Mouse (Mus musculus): Measurements from ENCODE around the gene Eif3a. TPM values are rescaled to one million over a fixed set of nuclear protein-coding genes. Genes with fewer than 3 reads are reported as not detected.
A peak's percentile ranks its signal among the peaks of the same experiment; 100 is the strongest.

Gene Eif3a
- polyA plus RNA-seq, 1 experiment, result 18.3 TPM

DNA sequence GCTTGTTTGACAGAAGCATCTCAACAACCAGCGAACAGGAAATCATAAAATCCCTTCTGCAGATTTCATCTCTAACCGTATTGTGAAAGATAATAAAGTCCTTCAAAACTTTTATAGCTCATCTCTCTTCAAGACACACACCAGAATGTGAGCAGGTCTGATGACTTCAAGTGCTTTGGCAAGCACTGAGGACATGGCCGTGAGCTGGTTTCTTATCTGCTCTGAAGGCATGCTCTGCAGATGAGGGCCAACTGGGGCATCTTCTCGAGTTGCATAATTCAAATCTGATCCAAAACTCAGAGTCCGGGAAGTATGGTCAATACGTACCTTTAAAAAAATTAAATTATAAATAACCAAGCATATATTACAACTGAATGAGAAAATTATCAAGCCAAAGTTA is 17.1 kb downstream of the Eif3a start:
- DNase-seq (ENCODE audit: low read depth in 1 of 2, low spot score in 2 of 2), result no peak
- H3K27me3 ChIP-seq (ENCODE audit: control insufficient read depth, insufficient read depth, low read length), result no peaks in the 10 kb centered on the region
- H3K4me3 ChIP-seq (ENCODE audit: extremely low read depth, insufficient read depth, insufficient read length), result no peak overlapping the region
- TF ChIP-seq CTCF (IDR thresholded peaks at IDR 0.05; ENCODE audit: extremely low read depth, insufficient read depth, insufficient read length, insufficient replicate concordance) (no peak), POLR2A (IDR thresholded peaks at IDR 0.05; ENCODE audit: low read depth, low read length) (no peak)
- 88% methylated on average over 6 of the region's 6 CpGs for WGBS
- H3K4me1 ChIP-seq (ENCODE audit: control insufficient read depth, insufficient read depth, insufficient read length), result no peaks in the 10 kb centered on the region
- peaks cover 42% of the 10 kb centered on the region for H3K36me3 ChIP-seq (ENCODE audit: control insufficient read depth, insufficient read depth, low read length)
- no peak overlapping the region for H3K27ac ChIP-seq (ENCODE audit: insufficient read depth, low read length)

GRCm38 (mm10) chr19:60758896-60759835 is 31.3 kb downstream of the Eif3a start:
- TF ChIP-seq CTCF (IDR thresholded peaks at IDR 0.05; ENCODE audit: extremely low read depth, insufficient read depth, insufficient read length, insufficient replicate concordance) (no peak), POLR2A (IDR thresholded peaks at IDR 0.05; ENCODE audit: low read depth, low read length) (no peak)
- 96% methylated on average over 4 of the region's 4 CpGs for whole genome bisulfite sequencing
- Histone ChIP-seq H3K4me3 (ENCODE audit: extremely low read depth, insufficient read depth, insufficient read length) (no peak overlapping the region), H3K4me1 (ENCODE audit: control insufficient read depth, insufficient read depth, insufficient read length) (peaks cover 6% of the 10 kb centered on the region), H3K27ac (ENCODE audit: insufficient read depth, low read length) (no peak overlapping the region), H3K36me3 (ENCODE audit: control insufficient read depth, insufficient read depth, low read length) (peaks cover 24% of the 10 kb centered on the region), H3K27me3 (ENCODE audit: control insufficient read depth, insufficient read depth, low read length) (peaks cover 2% of the 10 kb centered on the region; the same call in 1 of the 2 replicates)
- DNase-seq (ENCODE audit: low read depth in 1 of 2, low spot score in 2 of 2), result no peak

DNA sequence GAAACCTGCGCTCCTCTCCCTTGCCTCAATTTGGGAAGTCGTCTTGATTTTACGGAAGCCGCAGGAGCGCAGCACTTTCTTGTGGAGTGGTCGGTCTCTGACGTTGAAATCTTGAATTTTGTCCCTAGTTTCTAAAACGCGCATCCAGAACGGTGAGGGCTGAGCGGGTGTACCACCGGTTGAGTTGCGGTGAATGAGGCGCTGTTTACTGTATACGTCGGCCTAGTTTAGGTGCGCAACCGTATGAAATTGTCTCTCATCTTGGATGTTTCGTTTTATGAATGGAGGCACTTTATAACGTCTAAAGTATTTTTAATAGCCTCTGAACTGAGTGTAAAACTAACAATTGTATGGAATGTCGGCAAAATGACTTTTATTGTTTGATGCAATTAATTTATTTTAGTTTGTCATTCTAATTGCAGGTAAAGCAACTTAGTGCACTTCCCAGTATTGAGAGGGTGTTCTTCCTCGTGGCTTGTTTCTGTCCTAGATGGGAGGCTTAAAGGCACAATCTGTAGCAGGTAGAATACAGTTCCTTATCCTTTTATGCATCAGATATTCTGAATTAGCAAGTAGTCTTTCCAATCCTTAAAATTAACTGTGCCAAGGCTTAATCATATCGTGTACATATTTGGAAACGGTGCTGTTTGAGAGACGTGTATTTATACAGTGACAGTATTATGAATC is 33.2 kb downstream of the Eif3a start:
- H3K27ac ChIP-seq (ENCODE audit: insufficient read depth, low read length), result no peak overlapping the region
- 8% methylated on average over 25 of the region's 25 CpGs for WGBS

DNA sequence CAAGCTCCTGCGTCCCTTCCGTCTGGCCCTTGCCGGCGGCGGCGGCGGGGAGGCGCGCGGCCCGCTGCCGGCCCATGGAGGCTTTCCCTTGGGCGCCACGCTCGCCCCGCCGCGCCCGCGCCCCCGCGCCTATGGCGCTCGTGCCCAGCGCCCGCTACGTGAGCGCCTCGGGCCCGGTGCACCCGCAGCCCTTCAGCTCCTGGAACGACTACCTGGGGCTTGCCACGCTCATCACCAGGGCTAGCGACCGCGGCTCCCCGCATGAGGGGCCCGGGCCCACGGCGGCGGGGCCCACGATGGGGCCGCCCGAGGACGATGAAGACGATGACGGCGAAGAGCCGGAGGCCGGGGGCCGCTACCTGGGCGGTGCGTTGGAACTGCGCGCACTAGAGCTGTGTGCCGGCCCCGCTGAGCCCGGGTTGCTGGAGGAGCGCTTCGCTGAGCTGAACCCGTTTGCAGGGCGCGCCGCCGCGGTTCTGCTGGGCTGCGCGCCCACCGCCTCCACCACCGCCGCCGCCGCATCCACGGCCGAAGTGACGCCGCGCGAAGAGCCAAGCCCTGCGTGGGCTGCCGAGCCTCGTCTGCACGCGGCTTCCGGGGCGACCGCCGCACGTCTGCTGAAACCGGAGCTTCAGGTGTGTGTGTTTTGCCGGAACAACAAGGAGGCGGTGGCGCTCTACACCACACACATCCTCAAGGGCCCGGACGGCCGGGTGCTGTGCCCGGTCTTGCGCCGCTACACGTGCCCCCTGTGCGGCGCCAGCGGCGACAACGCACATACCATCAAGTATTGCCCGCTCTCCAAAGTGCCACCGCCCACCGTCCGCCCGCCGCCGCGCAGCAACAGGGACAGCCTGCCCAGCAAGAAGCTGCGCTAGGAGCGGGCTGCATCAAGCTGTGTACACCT is 34.0 kb downstream of the Eif3a start:
- TF ChIP-seq CTCF (IDR thresholded peaks at IDR 0.05; ENCODE audit: extremely low read depth, insufficient read depth, insufficient read length, insufficient replicate concordance) (no peak), POLR2A (IDR thresholded peaks at IDR 0.05; ENCODE audit: low read depth, low read length) (no peak)
- H3K27me3 ChIP-seq (ENCODE audit: control insufficient read depth, insufficient read depth, low read length), result peaks cover 2% of the 10 kb centered on the region; the same call in 1 of the 2 replicates
- peaks cover 6% of the 10 kb centered on the region for H3K36me3 ChIP-seq (ENCODE audit: control insufficient read depth, insufficient read depth, low read length)
- peak; percentile 23 to 54 for DNase-seq (ENCODE audit: low read depth in 1 of 2, low spot score in 2 of 2)
- H3K4me3 ChIP-seq (ENCODE audit: extremely low read depth, insufficient read depth, insufficient read length), result peak overlapping the region; percentile 69
- H3K4me1 ChIP-seq (ENCODE audit: control insufficient read depth, insufficient read depth, insufficient read length), result peaks cover 6% of the 10 kb centered on the region
- peak overlapping the region; percentile 31 for H3K27ac ChIP-seq (ENCODE audit: insufficient read depth, low read length)
- WGBS, result under 1% methylated on average over 112 of the region's 115 CpGs

More for the DNA sequence above, 33.2 kb downstream of the Eif3a start:
- H3K4me3 ChIP-seq (ENCODE audit: extremely low read depth, insufficient read depth, insufficient read length), result peak overlapping the region; percentile 69
- peak in 1 of 2 experiments; percentile 3 for DNase-seq (ENCODE audit: low read depth in 1 of 2, low spot score in 2 of 2)
- TF ChIP-seq POLR2A (IDR thresholded peaks at IDR 0.05; ENCODE audit: low read depth, low read length) (no peak), CTCF (IDR thresholded peaks at IDR 0.05; ENCODE audit: extremely low read depth, insufficient read depth, insufficient read length, insufficient replicate concordance) (no peak)
- H3K4me1 ChIP-seq (ENCODE audit: control insufficient read depth, insufficient read depth, insufficient read length), result peaks cover 6% of the 10 kb centered on the region
- peaks cover 9% of the 10 kb centered on the region for H3K36me3 ChIP-seq (ENCODE audit: control insufficient read depth, insufficient read depth, low read length)
- H3K27me3 ChIP-seq (ENCODE audit: control insufficient read depth, insufficient read depth, low read length), result peaks cover 2% of the 10 kb centered on the region; the same call in 1 of the 2 replicates

GRCm38 (mm10) chr19:60755438-60756191 is 34.8 kb downstream of the Eif3a start, which contains the start of gene Nanos1:
TSS of gene Nanos1 (plus strand) at chr19:60755987.
- peaks cover 2% of the 10 kb centered on the region; the same call in 1 of the 2 replicates for H3K27me3 ChIP-seq (ENCODE audit: control insufficient read depth, insufficient read depth, low read length)
- TF ChIP-seq CTCF (IDR thresholded peaks at IDR 0.05; ENCODE audit: extremely low read depth, insufficient read depth, insufficient read length, insufficient replicate concordance) (no peak), POLR2A (IDR thresholded peaks at IDR 0.05; ENCODE audit: low read depth, low read length) (no peak)
- peak within 1 kb of the TSS; percentile 69 for H3K4me3 ChIP-seq (ENCODE audit: extremely low read depth, insufficient read depth, insufficient read length)
- H3K27ac ChIP-seq (ENCODE audit: insufficient read depth, low read length), result peak within 1 kb of the TSS; percentile 31
- H3K36me3 ChIP-seq (ENCODE audit: control insufficient read depth, insufficient read depth, low read length), result peaks cover 6% of the 10 kb centered on the region
- peak; percentile 60 to 90 for DNase-seq (ENCODE audit: low read depth in 1 of 2, low spot score in 2 of 2)
- WGBS, result 1% methylated on average over 58 of the region's 58 CpGs
- H3K4me1 ChIP-seq (ENCODE audit: control insufficient read depth, insufficient read depth, insufficient read length), result peaks cover 6% of the 10 kb centered on the region
